Mouse (Mus musculus) liver, postnatal 0 days (tissue): ENCODE data around the gene Gm20388.

ENCODE experiments used
- CTCF ChIP-seq: sonication (generic); IDR thresholded peaks from 2 replicates; pipeline ENCODE4 v1.5.1; 2016; ENCODE audit warnings: antibody characterized with exemption, low read depth
- EP300 ChIP-seq: IDR thresholded peaks from 2 replicates; pipeline ENCODE4 v1.6.1; 2016; ENCODE audit warnings: antibody characterized with exemption, low read depth, mild to moderate bottlenecking

DNA sequence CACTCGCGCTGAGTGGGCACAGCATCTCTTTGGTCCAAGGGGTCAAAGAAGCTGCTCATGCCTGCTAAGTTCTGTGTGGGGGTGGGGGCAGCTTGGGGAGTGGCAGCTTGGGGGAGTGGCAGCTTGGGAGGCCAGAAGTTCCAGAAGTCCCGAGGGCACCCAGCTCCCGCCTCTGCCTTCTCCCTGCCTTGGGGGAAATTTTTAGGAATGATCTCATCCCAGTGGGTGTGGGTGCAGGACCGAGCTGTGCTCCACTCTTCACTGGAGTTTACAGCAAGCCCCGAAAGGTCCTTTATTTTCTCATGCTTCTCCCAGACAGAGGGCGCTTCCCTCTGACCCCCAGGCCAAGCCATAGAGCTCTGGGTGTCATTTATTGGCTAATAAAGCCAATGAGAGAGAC, 2126.6 kb downstream of the Gm20388 start:
- TF ChIP-seq CTCF (no peak), EP300 (no peak)
